Mouse (Mus musculus) ES-CJ7 (cell line): ENCODE measurements at regions not wholly inside any gene's neighbourhood (a gene's known extent, or its start where the extent isn't known, plus 50 kb on each side); places are given as distances from the start of the nearest gene placed in this dataset.

Experiments
- DNase-seq: peaks from one replicate; pipeline ENCODE4 v3.0.0; 2011; ENCODE audit warnings: low read depth, low spot score

- DNase-seq = peak; percentile 50
Measured at GRCm38 (mm10) chr7:34506816-34507215, 113.7 kb upstream of the Lsm14a start.

GRCm38 (mm10) chr7:34493892-34494291 lies 100.8 kb upstream of the Lsm14a start:
- no peak for DNase-seq

- peak; percentile 79 for DNase-seq
Measured at GRCm38 (mm10) chr7:34484908-34485598, 91.9 kb upstream of the Lsm14a start.

GRCm38 (mm10) chr7:34483368-34483767 lies 90.3 kb upstream of the Lsm14a start:
- DNase-seq = no peak

- peak; percentile 84 for DNase-seq
Measured at GRCm38 (mm10) chr7:34480771-34481170, 87.7 kb upstream of the Lsm14a start.

- DNase-seq = no peak
Measured at GRCm38 (mm10) chr7:34471003-34471402, 77.9 kb upstream of the Lsm14a start.

GRCm38 (mm10) chr7:34462069-34462468 lies 69.0 kb upstream of the Lsm14a start:
- peak; percentile 81 for DNase-seq

- peak; percentile 82 for DNase-seq
Measured at GRCm38 (mm10) chr7:34459834-34460495, 66.8 kb upstream of the Lsm14a start.

GRCm38 (mm10) chr7:34458851-34459250 lies 65.7 kb upstream of the Lsm14a start:
- DNase-seq = no peak

GRCm38 (mm10) chr7:34448364-34448763 lies 55.2 kb upstream of the Lsm14a start:
- DNase-seq = no peak

- no peak for DNase-seq
Measured at GRCm38 (mm10) chr7:34444263-34444662, 51.1 kb upstream of the Lsm14a start.
